Mouse (Mus musculus): ENCODE data around the gene Opa1. TPM values are rescaled to one million over a fixed set of nuclear protein-coding genes. Genes with fewer than 3 reads are reported as not detected.

Opa1 gene
- total RNA-seq, 1 experiment, result 55.3 TPM

DNA sequence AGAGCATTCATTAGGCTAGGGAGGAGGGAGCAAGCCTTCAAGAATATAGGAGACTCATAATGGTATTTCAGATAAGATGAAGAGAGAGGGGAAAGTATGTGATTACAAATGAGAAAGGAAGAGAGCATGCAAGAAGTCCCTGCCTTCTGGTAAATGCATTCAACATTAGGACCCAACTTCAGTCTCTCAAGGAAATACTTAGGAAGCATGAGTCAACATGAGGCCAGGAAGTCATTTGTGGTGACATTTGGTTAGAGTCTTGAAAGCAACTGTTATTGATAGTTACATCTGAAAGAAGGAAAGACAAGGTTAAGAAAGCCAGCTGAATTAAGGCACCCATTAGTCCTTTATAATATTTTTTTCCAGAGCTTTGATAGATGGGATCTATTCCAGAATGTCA lies 39.2 kb upstream of the Opa1 start:
- TF ChIP-seq ZC3H11A (IDR thresholded peaks at IDR 0.05; ENCODE audit: borderline replicate concordance, low read depth, low read length), result no peak
- TF ChIP-seq CHD2 (IDR thresholded peaks at IDR 0.05; ENCODE audit: low read depth, low read length), result no peak
- no peak for TF ChIP-seq MAFK (IDR thresholded peaks at IDR 0.05; ENCODE audit: insufficient read depth, low read depth, low read length)
- no peak for TF ChIP-seq HCFC1 (IDR thresholded peaks at IDR 0.05; ENCODE audit: borderline replicate concordance, insufficient read depth, low read length)
- no peak for TF ChIP-seq ZNF384 (IDR thresholded peaks at IDR 0.05; ENCODE audit: low read depth, low read length)
- Histone ChIP-seq H3K27ac (ENCODE audit: insufficient read depth, low read depth, low read length, poor library complexity, severe bottlenecking) (no peak overlapping the region), H3K36me3 (ENCODE audit: control insufficient read depth, insufficient read depth, low read length, poor library complexity, severe bottlenecking) (no peaks in the 10 kb centered on the region), H3K9me3 (ENCODE audit: control insufficient read depth, insufficient read depth, low read depth, low read length) (no peaks in the 10 kb centered on the region), H3K4me1 (ENCODE audit: control insufficient read depth in 2 of 2, insufficient read depth in 2 of 2, low read length in 2 of 2, poor library complexity in 1 of 2) (no peaks in the 10 kb centered on the region), H3K9ac (ENCODE audit: insufficient read depth, low read depth, low read length, poor library complexity, severe bottlenecking) (no peak overlapping the region), H3K4me3 (ENCODE audit: insufficient read depth in 1 of 2, low read depth in 1 of 2, low read length in 2 of 2, poor library complexity in 1 of 2, severe bottlenecking in 1 of 2) (no peak overlapping the region)
- in situ Hi-C loops (cut with MboI; ENCODE audit: low sequenced_read_pairs in 2 of 2, unreplicated experiment in 2 of 2), result no loop called here
- DNase-seq (ENCODE audit: low read depth, low spot score), result no peak

DNA sequence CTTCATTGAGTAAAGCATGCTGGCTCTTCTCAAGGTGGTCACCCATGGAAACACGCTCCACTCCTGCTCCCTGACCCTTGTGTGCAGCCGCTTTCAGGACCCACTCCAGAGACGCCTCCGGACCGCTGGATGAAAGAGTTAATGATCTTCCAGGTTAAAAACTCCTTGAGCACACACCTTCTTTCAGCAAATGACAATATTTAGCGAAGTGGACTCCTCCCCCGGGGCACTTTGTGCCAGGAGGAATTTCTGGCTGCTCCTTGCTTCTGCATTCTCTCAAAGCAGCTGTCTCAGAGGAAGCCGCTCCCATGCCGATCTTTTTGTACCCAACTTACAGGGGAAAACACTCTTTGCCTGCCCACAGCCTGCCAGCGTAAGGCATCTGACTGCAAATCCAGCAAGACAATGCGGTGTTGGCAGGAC lies 37.9 kb upstream of the Opa1 start:
- H3K9me3 ChIP-seq (ENCODE audit: control insufficient read depth, insufficient read depth, low read depth, low read length), result no peaks in the 10 kb centered on the region
- in situ Hi-C loops (cut with MboI; ENCODE audit: low sequenced_read_pairs in 2 of 2, unreplicated experiment in 2 of 2), result no loop called here
- no peak for DNase-seq (ENCODE audit: low read depth, low spot score)
- no peak overlapping the region for H3K4me3 ChIP-seq (ENCODE audit: insufficient read depth in 1 of 2, low read depth in 1 of 2, low read length in 2 of 2, poor library complexity in 1 of 2, severe bottlenecking in 1 of 2)
- H3K27ac ChIP-seq (ENCODE audit: insufficient read depth, low read depth, low read length, poor library complexity, severe bottlenecking), result no peak overlapping the region
- H3K4me1 ChIP-seq (ENCODE audit: control insufficient read depth in 2 of 2, insufficient read depth in 2 of 2, low read length in 2 of 2, poor library complexity in 1 of 2), result no peaks in the 10 kb centered on the region
- TF ChIP-seq MAFK (IDR thresholded peaks at IDR 0.05; ENCODE audit: insufficient read depth, low read depth, low read length), result no peak
- TF ChIP-seq CHD2 (IDR thresholded peaks at IDR 0.05; ENCODE audit: low read depth, low read length), result no peak
- no peak for TF ChIP-seq HCFC1 (IDR thresholded peaks at IDR 0.05; ENCODE audit: borderline replicate concordance, insufficient read depth, low read length)
- TF ChIP-seq ZNF384 (IDR thresholded peaks at IDR 0.05; ENCODE audit: low read depth, low read length), result no peak
- TF ChIP-seq ZC3H11A (IDR thresholded peaks at IDR 0.05; ENCODE audit: borderline replicate concordance, low read depth, low read length), result no peak
- H3K9ac ChIP-seq (ENCODE audit: insufficient read depth, low read depth, low read length, poor library complexity, severe bottlenecking), result no peak overlapping the region
- H3K36me3 ChIP-seq (ENCODE audit: control insufficient read depth, insufficient read depth, low read length, poor library complexity, severe bottlenecking), result no peaks in the 10 kb centered on the region

DNA sequence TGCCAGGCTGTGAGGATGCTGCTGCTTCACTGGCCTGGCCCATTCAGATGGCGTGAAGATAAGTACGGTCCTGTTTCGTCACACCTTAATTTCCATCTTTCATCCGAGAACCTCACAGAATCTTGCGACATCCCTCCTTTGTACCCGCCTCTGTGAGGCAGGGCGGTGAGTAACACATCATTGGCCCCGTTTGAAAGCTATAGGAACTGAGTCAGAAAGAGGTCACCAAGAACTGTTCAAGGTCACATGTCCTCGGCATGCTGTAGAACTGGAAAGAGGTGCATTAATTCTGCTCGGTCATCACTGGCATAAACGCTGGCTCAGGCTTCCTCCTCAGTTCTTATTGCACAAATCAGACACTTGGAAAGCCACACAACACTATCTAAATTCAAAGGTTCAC lies 34.3 kb upstream of the Opa1 start, which contains the start of gene Atp13a4:
Gene Atp13a4 (minus strand): TSS at position 36 of the 400 bp plus-strand sequence.
- TF ChIP-seq ZC3H11A (IDR thresholded peaks at IDR 0.05; ENCODE audit: borderline replicate concordance, low read depth, low read length) (no peak), ZNF384 (IDR thresholded peaks at IDR 0.05; ENCODE audit: low read depth, low read length) (no peak), CHD2 (IDR thresholded peaks at IDR 0.05; ENCODE audit: low read depth, low read length) (no peak), HCFC1 (IDR thresholded peaks at IDR 0.05; ENCODE audit: borderline replicate concordance, insufficient read depth, low read length) (no peak), MAFK (IDR thresholded peaks at IDR 0.05; ENCODE audit: insufficient read depth, low read depth, low read length) (no peak)
- Histone ChIP-seq H3K4me3 (ENCODE audit: insufficient read depth in 1 of 2, low read depth in 1 of 2, low read length in 2 of 2, poor library complexity in 1 of 2, severe bottlenecking in 1 of 2) (no peak within 1 kb of the TSS), H3K36me3 (ENCODE audit: control insufficient read depth, insufficient read depth, low read length, poor library complexity, severe bottlenecking) (no peaks in the 10 kb centered on the region), H3K9ac (ENCODE audit: insufficient read depth, low read depth, low read length, poor library complexity, severe bottlenecking) (no peak within 1 kb of the TSS), H3K4me1 (ENCODE audit: control insufficient read depth in 2 of 2, insufficient read depth in 2 of 2, low read length in 2 of 2, poor library complexity in 1 of 2) (no peaks in the 10 kb centered on the region), H3K27ac (ENCODE audit: insufficient read depth, low read depth, low read length, poor library complexity, severe bottlenecking) (no peak within 1 kb of the TSS), H3K9me3 (ENCODE audit: control insufficient read depth, insufficient read depth, low read depth, low read length) (no peaks in the 10 kb centered on the region)
- no peak for DNase-seq (ENCODE audit: low read depth, low spot score)
- in situ Hi-C loops (cut with MboI; ENCODE audit: low sequenced_read_pairs in 2 of 2, unreplicated experiment in 2 of 2), result no loop called here

DNA sequence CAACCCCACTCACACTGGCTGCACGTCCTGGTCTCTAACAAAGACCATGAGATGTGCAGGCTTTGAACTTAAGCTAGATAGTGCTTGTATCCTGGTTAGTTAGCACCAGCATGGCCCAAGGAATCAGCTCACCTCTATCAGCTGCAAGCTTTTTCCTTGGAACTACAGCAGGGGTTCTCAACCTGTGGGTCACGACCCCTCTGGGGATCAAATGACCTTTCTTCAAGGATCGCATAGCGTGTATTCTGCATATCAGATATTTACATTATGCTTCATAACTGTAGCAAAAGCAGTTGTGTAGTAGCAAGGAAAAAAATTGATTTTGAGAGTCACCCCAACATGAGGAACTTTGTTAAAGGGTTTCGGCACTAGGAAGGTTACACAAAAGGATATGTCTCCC lies 19.5 kb upstream of the Opa1 start:
- H3K36me3 ChIP-seq (ENCODE audit: control insufficient read depth, insufficient read depth, low read length, poor library complexity, severe bottlenecking), result no peaks in the 10 kb centered on the region
- H3K27ac ChIP-seq (ENCODE audit: insufficient read depth, low read depth, low read length, poor library complexity, severe bottlenecking), result no peak overlapping the region
- no peak overlapping the region for H3K9ac ChIP-seq (ENCODE audit: insufficient read depth, low read depth, low read length, poor library complexity, severe bottlenecking)
- H3K9me3 ChIP-seq (ENCODE audit: control insufficient read depth, insufficient read depth, low read depth, low read length), result no peaks in the 10 kb centered on the region
- H3K4me3 ChIP-seq (ENCODE audit: insufficient read depth in 1 of 2, low read depth in 1 of 2, low read length in 2 of 2, poor library complexity in 1 of 2, severe bottlenecking in 1 of 2), result no peak overlapping the region
- DNase-seq (ENCODE audit: low read depth, low spot score), result no peak
- peaks cover 0 to 2% of the 10 kb centered on the region in 2 experiments; a peak in 2 of 4 replicates for H3K4me1 ChIP-seq (ENCODE audit: control insufficient read depth in 2 of 2, insufficient read depth in 2 of 2, low read length in 2 of 2, poor library complexity in 1 of 2)
- TF ChIP-seq CHD2 (IDR thresholded peaks at IDR 0.05; ENCODE audit: low read depth, low read length) (peak; percentile 90), ZNF384 (IDR thresholded peaks at IDR 0.05; ENCODE audit: low read depth, low read length) (no peak), ZC3H11A (IDR thresholded peaks at IDR 0.05; ENCODE audit: borderline replicate concordance, low read depth, low read length) (no peak)
- in situ Hi-C loops (cut with MboI; ENCODE audit: low sequenced_read_pairs in 2 of 2, unreplicated experiment in 2 of 2), result loop anchor here (10.0 to 25.0 kb wide), 3 partner anchors 722 to 972 kb away; no protein-coding TSS in a partner anchor

DNA sequence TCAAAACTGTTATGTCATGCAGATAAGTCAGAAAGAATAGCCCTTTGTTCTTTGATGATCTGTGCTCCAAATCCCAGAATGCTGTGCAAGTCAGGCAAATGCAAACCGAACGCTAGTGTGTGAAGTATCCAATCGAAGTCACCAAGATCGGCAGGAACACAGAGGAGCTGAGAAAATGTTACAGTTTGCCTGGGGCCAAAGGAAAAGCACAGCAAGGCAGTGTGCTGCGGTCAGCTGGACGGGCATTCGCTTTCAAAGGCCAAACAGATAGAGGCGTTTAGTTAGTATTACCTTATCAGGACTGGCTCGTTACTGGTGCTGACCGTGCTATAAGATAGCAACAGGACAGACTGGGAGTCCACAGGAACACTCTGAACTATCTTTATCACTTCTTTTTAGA lies 18.7 kb upstream of the Opa1 start:
- Histone ChIP-seq H3K9ac (ENCODE audit: insufficient read depth, low read depth, low read length, poor library complexity, severe bottlenecking) (no peak overlapping the region), H3K4me3 (ENCODE audit: insufficient read depth in 1 of 2, low read depth in 1 of 2, low read length in 2 of 2, poor library complexity in 1 of 2, severe bottlenecking in 1 of 2) (no peak overlapping the region), H3K9me3 (ENCODE audit: control insufficient read depth, insufficient read depth, low read depth, low read length) (no peaks in the 10 kb centered on the region), H3K4me1 (ENCODE audit: control insufficient read depth in 2 of 2, insufficient read depth in 2 of 2, low read length in 2 of 2, poor library complexity in 1 of 2) (peaks cover 0 to 2% of the 10 kb centered on the region in 2 experiments; a peak in 2 of 4 replicates), H3K27ac (ENCODE audit: insufficient read depth, low read depth, low read length, poor library complexity, severe bottlenecking) (no peak overlapping the region), H3K36me3 (ENCODE audit: control insufficient read depth, insufficient read depth, low read length, poor library complexity, severe bottlenecking) (no peaks in the 10 kb centered on the region)
- in situ Hi-C loops (cut with MboI; ENCODE audit: low sequenced_read_pairs in 2 of 2, unreplicated experiment in 2 of 2), result loop anchor here (10.0 to 25.0 kb wide), 3 partner anchors 723 to 973 kb away; no protein-coding TSS in a partner anchor
- DNase-seq (ENCODE audit: low read depth, low spot score), result peak; percentile 57
- TF ChIP-seq CHD2 (IDR thresholded peaks at IDR 0.05; ENCODE audit: low read depth, low read length), result no peak; the same call in 1 of the 2 replicates
- no peak for TF ChIP-seq ZC3H11A (IDR thresholded peaks at IDR 0.05; ENCODE audit: borderline replicate concordance, low read depth, low read length)
- TF ChIP-seq ZNF384 (IDR thresholded peaks at IDR 0.05; ENCODE audit: low read depth, low read length), result no peak
- no peak for TF ChIP-seq MAFK (IDR thresholded peaks at IDR 0.05; ENCODE audit: insufficient read depth, low read depth, low read length)
- TF ChIP-seq HCFC1 (IDR thresholded peaks at IDR 0.05; ENCODE audit: borderline replicate concordance, insufficient read depth, low read length), result no peak
